Mouse (Mus musculus): ENCODE results near the gene Cdkn1c. TPM values are rescaled to one million over a fixed set of nuclear protein-coding genes. Genes with fewer than 3 reads are reported as not detected.

Cdkn1c gene
- polyA plus RNA-seq, 1 experiment from 2014 or later: 794 TPM

DNA sequence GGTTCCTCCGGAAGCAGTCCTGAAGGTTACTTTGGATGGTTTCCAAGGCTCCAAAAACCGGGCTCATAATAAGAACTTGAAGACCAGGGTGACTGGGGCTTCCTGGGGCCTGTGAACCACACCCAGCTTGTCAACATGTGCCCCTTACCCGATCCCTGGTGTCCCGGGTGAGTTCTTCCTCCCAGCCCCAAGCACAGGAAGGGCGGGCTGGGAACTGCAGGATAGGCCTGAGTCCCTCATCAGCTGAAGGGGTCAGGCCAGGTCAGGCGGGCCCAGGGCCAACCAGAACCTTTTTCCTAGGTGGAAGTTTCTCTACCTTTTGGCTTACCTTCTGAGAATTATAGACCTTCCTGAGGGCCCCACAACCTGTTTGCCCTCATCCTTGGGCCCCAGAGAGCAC lies 48.2 kb downstream of the Cdkn1c start:
- Histone ChIP-seq H3K4me1 (ENCODE audit: control insufficient read depth in 2 of 2, insufficient read depth in 2 of 2, low read length in 2 of 2) (peaks cover 13 to 19% of the 10 kb centered on the region in 2 experiments; a peak in 3 of 4 replicates), H3K9me3 (ENCODE audit: control insufficient read depth, low read length) (no peaks in the 10 kb centered on the region), H3K4me2 (ENCODE audit: low read length) (no peak overlapping the region), H3K27ac (replicated peaks in 1 of 2; ENCODE audit: control insufficient read depth in 1 of 2, insufficient read depth in 1 of 2, low read depth in 2 of 2, low read length in 2 of 2) (no peak overlapping the region), H3K4me3 (ENCODE audit: control insufficient read depth in 1 of 2, insufficient read depth in 1 of 2, low read depth in 1 of 2, low read length in 2 of 2) (no peak overlapping the region), H3K27me3 (ENCODE audit: control insufficient read depth, insufficient read depth, low read length) (no peaks in the 10 kb centered on the region), H3K9ac (ENCODE audit: low read length) (no peak overlapping the region), H3K36me3 (ENCODE audit: control insufficient read depth, insufficient read depth, low read length) (no peaks in the 10 kb centered on the region)
- no peak for ATAC-seq (ENCODE audit: insufficient number of reproducible peaks, insufficient read depth, low FRiP score, low read depth)
- WGBS: 65% methylated on average over 6 of the region's 6 CpGs

- Histone ChIP-seq H3K27me3 (ENCODE audit: control insufficient read depth, insufficient read depth, low read length) (no peaks in the 10 kb centered on the region), H3K9ac (ENCODE audit: low read length) (no peak overlapping the region), H3K4me3 (ENCODE audit: control insufficient read depth in 1 of 2, insufficient read depth in 1 of 2, low read depth in 1 of 2, low read length in 2 of 2) (no peak overlapping the region), H3K36me3 (ENCODE audit: control insufficient read depth, insufficient read depth, low read length) (no peaks in the 10 kb centered on the region), H3K4me2 (ENCODE audit: low read length) (no peak overlapping the region), H3K27ac (replicated peaks in 1 of 2; ENCODE audit: control insufficient read depth in 1 of 2, insufficient read depth in 1 of 2, low read depth in 2 of 2, low read length in 2 of 2) (peak overlapping the region; percentile 15 to 19; a peak in 1 of 4 replicates), H3K4me1 (ENCODE audit: control insufficient read depth in 2 of 2, insufficient read depth in 2 of 2, low read length in 2 of 2) (peaks cover 9 to 17% of the 10 kb centered on the region in 2 experiments; a peak in 3 of 4 replicates), H3K9me3 (ENCODE audit: control insufficient read depth, low read length) (no peaks in the 10 kb centered on the region)
- WGBS: 47% methylated on average over 13 of the region's 13 CpGs
- ATAC-seq (ENCODE audit: insufficient number of reproducible peaks, insufficient read depth, low FRiP score, low read depth): no peak
These were observed 52.2 kb downstream of the Cdkn1c start for GRCm38 (mm10) chr7:143408615-143409021.

Other genes starting within 250 kb of the Cdkn1c start
- gene Slc22a18, start 12.7 kb upstream of the Cdkn1c start, polyA plus RNA-seq (2014; fragmentation: Nextera tagmentation; extraction: Ambion mirVana): 0.54 and 1.1 TPM in 2 replicates
- gene Phlda2, start 42.1 kb upstream of the Cdkn1c start, polyA plus RNA-seq (2014; fragmentation: Nextera tagmentation; extraction: Ambion mirVana): 0.46 and 0.63 TPM in 2 replicates
- gene Nap1l4, start 88.1 kb upstream of the Cdkn1c start, polyA plus RNA-seq (2014; fragmentation: Nextera tagmentation; extraction: Ambion mirVana): 108 and 114 TPM in 2 replicates
- gene Cars, start 139.0 kb upstream of the Cdkn1c start, polyA plus RNA-seq (2014; fragmentation: Nextera tagmentation; extraction: Ambion mirVana): 24.3 and 24.5 TPM in 2 replicates
- gene Tnfrsf26, start 167.7 kb upstream of the Cdkn1c start, polyA plus RNA-seq (2014; fragmentation: Nextera tagmentation; extraction: Ambion mirVana): 0.63 and 0.80 TPM in 2 replicates
- gene Tnfrsf22, start 188.6 kb upstream of the Cdkn1c start, polyA plus RNA-seq (2014; fragmentation: Nextera tagmentation; extraction: Ambion mirVana): 4.0 and 4.6 TPM in 2 replicates
- 1.3 and 2.2 TPM in 2 replicates for gene Tnfrsf23, start 224.8 kb upstream of the Cdkn1c start, polyA plus RNA-seq (2014; fragmentation: Nextera tagmentation; extraction: Ambion mirVana)